ENCODE assay signal across 10 mouse cellular contexts in the genomic region with DNA sequence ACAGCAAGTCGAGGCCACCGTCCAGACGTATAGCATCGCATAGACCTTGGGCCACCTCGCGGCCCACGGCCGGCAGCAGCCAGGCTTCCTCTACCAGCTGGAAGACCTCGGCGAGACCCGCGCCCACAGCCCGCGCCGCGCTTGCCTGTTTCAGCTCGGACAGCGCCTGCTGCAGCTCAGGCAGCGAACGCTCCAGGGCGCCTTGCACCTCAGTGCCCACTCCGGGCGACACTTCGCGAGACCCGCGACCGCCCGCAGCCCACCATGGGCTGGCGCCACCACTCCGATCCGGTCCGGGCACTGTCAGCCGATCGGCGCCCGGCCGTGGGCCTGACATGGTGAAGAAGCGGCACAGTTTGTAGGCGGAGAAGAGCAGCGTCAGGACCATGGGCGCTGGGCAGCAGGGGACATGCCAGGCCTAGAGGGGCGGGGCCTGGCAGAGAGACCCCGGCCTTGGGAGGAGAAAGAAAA. TPM values are rescaled to one million over a fixed set of nuclear protein-coding genes. Genes with fewer than 3 reads are reported as not detected.
DNase-seq lines count a peak whose midpoint lies in the region; ATAC-seq and TF ChIP-seq lines count a peak whose summit lies in the region.
"Had no signal": no experiment of that assay in that cellular context is flagged by ENCODE, and none has a peak within 500 bp of the region (broad histone marks: within the 10 kb centered on the region; RNA-seq: fewer than 3 reads in every experiment).

No protein-coding gene starts in this region.

- ATAC-seq in hindbrain, embryonic 13.5 days (ENCODE audit: low FRiP score) = peak; percentile 86
- peak; percentile 41 for ATAC-seq in limb, embryonic 14.5 days (ENCODE audit: low FRiP score, low read depth)
- peak; percentile 79 for ATAC-seq in neural tube, embryonic 14.5 days (ENCODE audit: low read depth)

- H3K27me3 ChIP-seq in hindbrain, embryonic 13.5 days = peaks cover 47% of the 10 kb centered on the region
- H3K27me3 ChIP-seq in limb, embryonic 14.5 days (ENCODE audit: control insufficient read depth, insufficient read depth, low read length) = peaks cover 10% of the 10 kb centered on the region
- no peaks in the 10 kb centered on the region for H3K27me3 ChIP-seq in neural tube, embryonic 14.5 days (ENCODE audit: control insufficient read depth, insufficient read depth, low read length)

- WGBS in hindbrain, embryonic 13.5 days = under 1% methylated on average over 44 of the region's 44 CpGs
- WGBS in limb, embryonic 14.5 days = under 1% methylated on average over 34 of the region's 44 CpGs
- under 1% methylated on average over 44 of the region's 44 CpGs for WGBS in neural tube, embryonic 14.5 days

- in situ Hi-C loops in ES-E14 (cut with MboI; ENCODE audit: low sequenced_read_pairs in 2 of 2, unreplicated experiment in 2 of 2) = no loop called here

- no peaks in the 10 kb centered on the region for H3K36me3 ChIP-seq in ES-E14 (ENCODE audit: control insufficient read depth, insufficient read depth, low read length, poor library complexity, severe bottlenecking)
- no peaks in the 10 kb centered on the region for H3K36me3 ChIP-seq in hindbrain, embryonic 13.5 days
- no peaks in the 10 kb centered on the region for H3K36me3 ChIP-seq in limb, embryonic 14.5 days (ENCODE audit: control insufficient read depth, insufficient read depth, low read length)
- no peaks in the 10 kb centered on the region for H3K36me3 ChIP-seq in neural tube, embryonic 14.5 days (ENCODE audit: control insufficient read depth, insufficient read depth, low read length)

- no peak for TF ChIP-seq POLR2A in cortical plate, adult 2 months (IDR thresholded peaks at IDR 0.05; ENCODE audit: extremely low read depth, insufficient read depth, low read length)
- no peak for TF ChIP-seq POLR2A in limb, embryonic 14.5 days (IDR thresholded peaks at IDR 0.05; ENCODE audit: borderline replicate concordance, extremely low read depth, insufficient read depth, insufficient read length)

- peak overlapping the region; percentile 71 for H3K4me2 ChIP-seq in hindbrain, embryonic 13.5 days
- H3K4me2 ChIP-seq in limb, embryonic 14.5 days (replicated peaks; ENCODE audit: low read depth, low read length, severe bottlenecking) = peak overlapping the region; percentile 97
- H3K4me2 ChIP-seq in neural tube, embryonic 14.5 days (ENCODE audit: low read depth, low read length) = peak overlapping the region; percentile 61

- H3K27ac ChIP-seq in ES-E14 (ENCODE audit: insufficient read depth, low read depth, low read length, poor library complexity, severe bottlenecking) = no peak overlapping the region
- H3K27ac ChIP-seq in cortical plate, adult 2 months (ENCODE audit: insufficient read depth, low read length) = peak overlapping the region; percentile 69
- peak overlapping the region; percentile 96 for H3K27ac ChIP-seq in hindbrain, embryonic 13.5 days
- no peak overlapping the region for H3K27ac ChIP-seq in limb, embryonic 14.5 days (replicated peaks; ENCODE audit: low read depth, low read length)
- peak overlapping the region; percentile 86 for H3K27ac ChIP-seq in neural tube, embryonic 14.5 days (ENCODE audit: low read depth, low read length)

- no peaks in the 10 kb centered on the region for H3K9me3 ChIP-seq in ES-E14 (ENCODE audit: control insufficient read depth, insufficient read depth, low read depth, low read length)
- no peaks in the 10 kb centered on the region for H3K9me3 ChIP-seq in hindbrain, embryonic 13.5 days
- no peaks in the 10 kb centered on the region for H3K9me3 ChIP-seq in limb, embryonic 14.5 days (ENCODE audit: control insufficient read depth, low read length)
- H3K9me3 ChIP-seq in neural tube, embryonic 14.5 days (ENCODE audit: control insufficient read depth, low read length) = no peaks in the 10 kb centered on the region

- no peak for TF ChIP-seq CTCF in cortical plate, adult 2 months (IDR thresholded peaks at IDR 0.05; ENCODE audit: extremely low read depth, insufficient read depth, low read length)

- intact Hi-C loops in gastrocnemius, postnatal 14 days (cut with DNase I; ENCODE audit: low total_unique reads) = no loop called here

- DNase-seq in gastrocnemius, postnatal 10 days = peak; percentile 39
- no peak for DNase-seq in gastrocnemius, postnatal 14 days
- no peak for DNase-seq in ES-E14 (ENCODE audit: low read depth, low spot score)
- DNase-seq in limb, embryonic 14.5 days (ENCODE audit: low spot score) = no peak
- no peak for DNase-seq in ovary, postnatal 14 days (ENCODE audit: low spot score)

- peak overlapping the region; percentile 59 to 77 for H3K4me3 ChIP-seq in ES-E14 (ENCODE audit: insufficient read depth in 1 of 2, low read depth in 1 of 2, low read length in 2 of 2, poor library complexity in 1 of 2, severe bottlenecking in 1 of 2)
- peak overlapping the region; percentile 96 for H3K4me3 ChIP-seq in cortical plate, adult 2 months (ENCODE audit: insufficient read depth, low read length)
- peak overlapping the region; percentile 73 for H3K4me3 ChIP-seq in hindbrain, embryonic 13.5 days
- peak overlapping the region; percentile 47 for H3K4me3 ChIP-seq in limb, embryonic 14.5 days (replicated peaks; ENCODE audit: low read length)
- H3K4me3 ChIP-seq in neural tube, embryonic 14.5 days (ENCODE audit: low read depth, low read length) = peak overlapping the region; percentile 82

- peaks cover 0 to 2% of the 10 kb centered on the region in 2 experiments; a peak in 1 of 4 replicates for H3K4me1 ChIP-seq in ES-E14 (ENCODE audit: control insufficient read depth in 2 of 2, insufficient read depth in 2 of 2, low read length in 2 of 2, poor library complexity in 1 of 2)
- H3K4me1 ChIP-seq in cortical plate, adult 2 months (ENCODE audit: control insufficient read depth, insufficient read depth, low read length) = peaks cover 2% of the 10 kb centered on the region; the same call in 1 of the 2 replicates
- peaks cover 37% of the 10 kb centered on the region for H3K4me1 ChIP-seq in hindbrain, embryonic 13.5 days (replicated peaks)
- H3K4me1 ChIP-seq in limb, embryonic 14.5 days (ENCODE audit: control insufficient read depth, insufficient read depth, low read length) = peaks cover 12% of the 10 kb centered on the region; the same call in 1 of the 2 replicates
- H3K4me1 ChIP-seq in neural tube, embryonic 14.5 days (ENCODE audit: control insufficient read depth, insufficient read depth, low read length) = peaks cover 15% of the 10 kb centered on the region

- H3K9ac ChIP-seq in ES-E14 (ENCODE audit: insufficient read depth, low read depth, low read length, poor library complexity, severe bottlenecking) = peak overlapping the region; percentile 19; the same call in 1 of the 2 replicates
- peak overlapping the region; percentile 94 for H3K9ac ChIP-seq in hindbrain, embryonic 13.5 days
- H3K9ac ChIP-seq in limb, embryonic 14.5 days (ENCODE audit: low read depth, low read length, severe bottlenecking) = peak overlapping the region; percentile 45
- peak overlapping the region; percentile 82 for H3K9ac ChIP-seq in neural tube, embryonic 14.5 days (replicated peaks; ENCODE audit: low read depth, low read length)

RNA-seq across cellular contexts. Expression of a gene that starts 0.4 kb away (rescaled TPM):
- 1 to 10 TPM; 1.2 to 1.7 TPM for total RNA-seq in gastrocnemius, postnatal 10 days (2021)
- total RNA-seq in gastrocnemius, postnatal 14 days (2021) = under 1 TPM; 0.55 to 0.72 TPM
- total RNA-seq in ES-E14 (2012; rRNA removed) = 3.7 and 5.0 TPM in 2 replicates
- 26.2 and 27.0 TPM in 2 replicates for polyA plus RNA-seq in cortical plate, adult 2 months (2012; rRNA removed)
- polyA plus RNA-seq in hindbrain, embryonic 13.5 days (2015; fragmentation: Nextera tagmentation; extraction: Ambion mirVana) = 45.0 and 47.2 TPM in 2 replicates
- 2.1 TPM in 2 replicates for polyA plus RNA-seq in limb, embryonic 14.5 days (2012; rRNA removed)
- polyA plus RNA-seq in limb, embryonic 14.5 days (2014; fragmentation: Nextera tagmentation; extraction: Ambion mirVana) = 1.7 and 2.6 TPM in 2 replicates
- 54.3 and 56.1 TPM in 2 replicates for polyA plus RNA-seq in neural tube, embryonic 14.5 days (2014; fragmentation: Nextera tagmentation; extraction: Ambion mirVana)

RNA-seq across cellular contexts. Expression of a gene that starts 1.8 kb away (rescaled TPM):
- total RNA-seq in gastrocnemius, postnatal 10 days (2021) = 10 to 100 TPM; 29.8 to 39.0 TPM
- total RNA-seq in gastrocnemius, postnatal 14 days (2021) = 10 to 100 TPM; 24.3 to 31.5 TPM
- 0.26 TPM in 1 of 2 replicates, not detected in the other for total RNA-seq in ES-E14 (2012; rRNA removed)
- polyA plus RNA-seq in cortical plate, adult 2 months (2012; rRNA removed) = 159 and 182 TPM in 2 replicates
- 171 and 184 TPM in 2 replicates for polyA plus RNA-seq in hindbrain, embryonic 13.5 days (2015; fragmentation: Nextera tagmentation; extraction: Ambion mirVana)
- 1.3 and 1.5 TPM in 2 replicates for polyA plus RNA-seq in limb, embryonic 14.5 days (2012; rRNA removed)
- polyA plus RNA-seq in limb, embryonic 14.5 days (2014; fragmentation: Nextera tagmentation; extraction: Ambion mirVana) = 0.41 and 0.43 TPM in 2 replicates
- 91.3 and 227 TPM in 2 replicates for polyA plus RNA-seq in neural tube, embryonic 14.5 days (2014; fragmentation: Nextera tagmentation; extraction: Ambion mirVana)
- total RNA-seq: MEL had no signal

RNA-seq across cellular contexts. Expression of a gene that starts 6.1 kb away (rescaled TPM):
- not detected for total RNA-seq in gastrocnemius, postnatal 10 days (2021)
- total RNA-seq in gastrocnemius, postnatal 14 days (2021) = not detected
- 0.31 and 0.32 TPM in 2 replicates for total RNA-seq in ES-E14 (2012; rRNA removed)
- polyA plus RNA-seq in cortical plate, adult 2 months (2012; rRNA removed) = 3.3 and 4.3 TPM in 2 replicates
- 0.13 and 0.19 TPM in 2 replicates for polyA plus RNA-seq in hindbrain, embryonic 13.5 days (2015; fragmentation: Nextera tagmentation; extraction: Ambion mirVana)
- not detected in 2 replicates for polyA plus RNA-seq in limb, embryonic 14.5 days (2012; rRNA removed)
- polyA plus RNA-seq in limb, embryonic 14.5 days (2014; fragmentation: Nextera tagmentation; extraction: Ambion mirVana) = not detected in 2 replicates
- polyA plus RNA-seq in neural tube, embryonic 14.5 days (2014; fragmentation: Nextera tagmentation; extraction: Ambion mirVana) = not detected in 2 replicates
- total RNA-seq: heart, postnatal 36 days had no signal

RNA-seq across cellular contexts. Expression of a gene that starts 14.9 kb away (rescaled TPM):
- 10 to 100 TPM; 14.2 to 16.3 TPM for total RNA-seq in gastrocnemius, postnatal 10 days (2021)
- total RNA-seq in gastrocnemius, postnatal 14 days (2021) = 10 to 100 TPM; 13.4 to 15.0 TPM
- 73.1 and 73.8 TPM in 2 replicates for total RNA-seq in ES-E14 (2012; rRNA removed)
- polyA plus RNA-seq in cortical plate, adult 2 months (2012; rRNA removed) = 57.8 and 62.4 TPM in 2 replicates
- polyA plus RNA-seq in hindbrain, embryonic 13.5 days (2015; fragmentation: Nextera tagmentation; extraction: Ambion mirVana) = 93.6 and 101 TPM in 2 replicates
- 30.2 and 39.8 TPM in 2 replicates for polyA plus RNA-seq in limb, embryonic 14.5 days (2012; rRNA removed)
- 39.7 and 40.1 TPM in 2 replicates for polyA plus RNA-seq in limb, embryonic 14.5 days (2014; fragmentation: Nextera tagmentation; extraction: Ambion mirVana)
- 104 and 108 TPM in 2 replicates for polyA plus RNA-seq in neural tube, embryonic 14.5 days (2014; fragmentation: Nextera tagmentation; extraction: Ambion mirVana)

RNA-seq across cellular contexts. Expression of a gene that starts 14.9 kb away (rescaled TPM):
- 100 to 1,000 TPM in 1 of 2 experiments, 10 to 100 TPM in 1; 99.9 to 109 TPM for total RNA-seq in gastrocnemius, postnatal 10 days (2021)
- 100 to 1,000 TPM; 102 to 113 TPM for total RNA-seq in gastrocnemius, postnatal 14 days (2021)
- total RNA-seq in ES-E14 (2012; rRNA removed) = 88.3 and 88.5 TPM in 2 replicates
- 113 and 127 TPM in 2 replicates for polyA plus RNA-seq in cortical plate, adult 2 months (2012; rRNA removed)
- 185 and 190 TPM in 2 replicates for polyA plus RNA-seq in hindbrain, embryonic 13.5 days (2015; fragmentation: Nextera tagmentation; extraction: Ambion mirVana)
- polyA plus RNA-seq in limb, embryonic 14.5 days (2012; rRNA removed) = 110 and 111 TPM in 2 replicates
- polyA plus RNA-seq in limb, embryonic 14.5 days (2014; fragmentation: Nextera tagmentation; extraction: Ambion mirVana) = 164 and 166 TPM in 2 replicates
- polyA plus RNA-seq in neural tube, embryonic 14.5 days (2014; fragmentation: Nextera tagmentation; extraction: Ambion mirVana) = 169 and 191 TPM in 2 replicates

Comparison
In these comparisons a context has a peak if more than half of its experiments do, and no peak if none do; other contexts are left out.
1. H3K27ac ChIP-seq: peak in cortical plate, adult 2 months (single experiment), hindbrain, embryonic 13.5 days (single experiment) and neural tube, embryonic 14.5 days (single experiment); none in ES-E14 (single experiment) and limb, embryonic 14.5 days (single experiment).
2. H3K9ac ChIP-seq: peak in every context shown above with its lines; median percentile 94 in hindbrain, embryonic 13.5 days; 82 in neural tube, embryonic 14.5 days; 45 in limb, embryonic 14.5 days; 19 in ES-E14.
3. RNA of a gene that starts 1.8 kb away (polyA plus RNA-seq): 159 to 182 TPM in cortical plate, adult 2 months, 171 to 184 TPM in hindbrain, embryonic 13.5 days and 91.3 to 227 TPM in neural tube, embryonic 14.5 days; 0.41 to 1.5 TPM in limb, embryonic 14.5 days; every median in the first group is over 10 times any median in the second.
4. Peak in every context shown above with its lines, with median percentiles within 50 percentile points of each other: H3K4me3 ChIP-seq, ATAC-seq and H3K4me2 ChIP-seq.